Mouse (Mus musculus) C2C12 (cell line): ENCODE data around the gene Epb41l1.

ENCODE experiments used
- CEBPB ChIP-seq: IDR thresholded peaks from one replicate; pipeline ENCODE4 v1.6.1; 2011; ENCODE audit warnings: low read depth, mild to moderate bottlenecking, control low read depth, moderate library complexity
- CTCF ChIP-seq: IDR thresholded peaks from one replicate; pipeline ENCODE4 v1.5.1; 2011; ENCODE audit not compliant: control insufficient read depth, insufficient read depth, insufficient read length
- FOSL1 ChIP-seq: IDR thresholded peaks from one replicate; pipeline ENCODE4 v1.8.0; 2011; ENCODE audit warnings: mild to moderate bottlenecking, low read length; ENCODE audit not compliant: poor library complexity, insufficient read depth, severe bottlenecking
- MAX ChIP-seq: IDR thresholded peaks from one replicate; pipeline ENCODE4 v1.6.1; 2011; ENCODE audit warnings: mild to moderate bottlenecking, control low read depth
- MYOD1 ChIP-seq: IDR thresholded peaks from one replicate; pipeline ENCODE4 v1.6.1; 2011; ENCODE audit warnings: low read depth; ENCODE audit not compliant: control insufficient read depth, insufficient read length
- MYOG ChIP-seq: IDR thresholded peaks from one replicate; pipeline ENCODE4 v1.6.1; 2011; ENCODE audit not compliant: control insufficient read depth, insufficient read length; ENCODE audit errors: extremely low read depth
- USF1 ChIP-seq: IDR thresholded peaks from one replicate; pipeline ENCODE4 v1.6.1; 2011; ENCODE audit warnings: low read depth, mild to moderate bottlenecking, control low read depth, moderate library complexity

DNA sequence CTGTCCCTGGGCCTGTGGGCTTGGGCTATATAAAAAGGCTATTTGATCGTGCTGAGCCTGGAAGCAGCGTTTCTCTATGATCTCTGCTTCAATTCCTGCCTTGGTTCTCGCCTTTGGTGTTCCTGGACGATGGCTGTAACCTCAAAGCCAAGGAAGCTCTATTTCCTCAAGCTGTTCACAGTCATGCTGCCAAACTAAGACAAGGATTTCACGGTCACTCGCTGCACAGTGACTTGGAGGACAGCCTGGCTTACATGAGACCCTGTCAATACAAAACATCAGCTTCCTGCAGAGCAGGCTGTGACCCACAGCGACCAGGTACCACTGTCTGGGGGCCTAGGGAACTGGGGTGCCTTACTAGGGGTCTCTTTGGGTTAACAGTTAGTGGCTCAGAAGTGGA, 43.8 kb upstream of the Epb41l1 start:
- no peak for TF ChIP-seq CTCF
- TF ChIP-seq USF1: no peak
- TF ChIP-seq MAX: no peak
- TF ChIP-seq FOSL1: no peak
- TF ChIP-seq CEBPB: no peak
- no peak for TF ChIP-seq MYOD1
- TF ChIP-seq MYOG: no peak
